Mouse (Mus musculus) T-helper 1 cell (primary cell): ENCODE results near the gene Kcnk7.

Experiments used
- in situ Hi-C: fragments of 300-600 bp; cut with MboI, MseI; formaldehyde crosslinking; loops from one replicate; pipeline ENCODE4 v1.15.1; 2025; ENCODE audit warnings: high pct_unique_total_duplicates

The Kcnk7 gene

GRCm38 (mm10) chr19:5724549-5724941, 20.4 kb downstream of the Kcnk7 start:
- in situ Hi-C loops, result no loop called here

- in situ Hi-C loops, result no loop called here
These were observed 21.0 kb downstream of the Kcnk7 start for GRCm38 (mm10) chr19:5725029-5725707.

- in situ Hi-C loops, result no loop called here
These were observed 21.8 kb downstream of the Kcnk7 start, which contains the start of gene Ehbp1l1 for GRCm38 (mm10) chr19:5725767-5726515. Gene Ehbp1l1, minus strand, starts transcription at chr19:5726317.

- in situ Hi-C loops, result no loop called here
These were observed 22.9 kb downstream of the Kcnk7 start for GRCm38 (mm10) chr19:5726961-5727578.

- in situ Hi-C loops, result no loop called here
These were observed 23.5 kb downstream of the Kcnk7 start for GRCm38 (mm10) chr19:5727701-5728100.

GRCm38 (mm10) chr19:5728631-5729443, 24.7 kb downstream of the Kcnk7 start:
- in situ Hi-C loops, result no loop called here

GRCm38 (mm10) chr19:5729444-5729815, 25.3 kb downstream of the Kcnk7 start, which contains the start of gene Fam89b:
Gene Fam89b, minus strand, starts transcription at chr19:5729653.
- in situ Hi-C loops, result no loop called here

GRCm38 (mm10) chr19:5730314-5731186, 26.4 kb downstream of the Kcnk7 start:
- in situ Hi-C loops, result no loop called here

- in situ Hi-C loops, result no loop called here
These were observed 27.3 kb downstream of the Kcnk7 start for GRCm38 (mm10) chr19:5731264-5731978.

GRCm38 (mm10) chr19:5734325-5734724, 30.2 kb downstream of the Kcnk7 start:
- in situ Hi-C loops, result no loop called here

GRCm38 (mm10) chr19:5739446-5739845, 35.3 kb downstream of the Kcnk7 start:
- in situ Hi-C loops, result no loop called here

GRCm38 (mm10) chr19:5740320-5741317, 36.5 kb downstream of the Kcnk7 start, which contains the start of gene Ltbp3:
Gene Ltbp3, plus strand, starts transcription at chr19:5740904.
- in situ Hi-C loops, result no loop called here

- in situ Hi-C loops, result no loop called here
These were observed 37.6 kb downstream of the Kcnk7 start for GRCm38 (mm10) chr19:5741641-5742240.

GRCm38 (mm10) chr19:5742241-5742641, 38.1 kb downstream of the Kcnk7 start:
- in situ Hi-C loops, result no loop called here

- in situ Hi-C loops, result no loop called here
These were observed 39.4 kb downstream of the Kcnk7 start for GRCm38 (mm10) chr19:5743576-5743975.

- in situ Hi-C loops, result no loop called here
These were observed 41.9 kb downstream of the Kcnk7 start for GRCm38 (mm10) chr19:5745756-5746710.

GRCm38 (mm10) chr19:5746907-5747363, 42.8 kb downstream of the Kcnk7 start:
- in situ Hi-C loops, result no loop called here
